Mouse (Mus musculus) monocyte, adult 5-6 weeks (primary cell): ENCODE measurements around the gene Timm22. TPM values are rescaled to one million over a fixed set of nuclear protein-coding genes. Genes with fewer than 3 reads are reported as not detected.

Experiments used
- ATAC-seq: fragments of 153-309, 156-312 bp; replicated peaks from 2 replicates; pipeline ENCODE4 v1.8.0; 2017; ENCODE audit warnings: mild to moderate bottlenecking; ENCODE audit not compliant: low TSS enrichment, insufficient number of reproducible peaks, severe bottlenecking, poor library complexity, low FRiP score
- total RNA-seq: library from RNA; stranded (forward); fragments of 200-1000, 200-491, 200-594 nt; gene quantifications from 3 replicates; pipeline ENCODE4 v1.2.3, GENCODE M21; 2017

The Timm22 gene
- total RNA-seq = 6.4 to 10.2 TPM (median 8.2 TPM) in 3 replicates

GRCm38 (mm10) chr11:76406702-76407583, at the start of gene Timm22:
Timm22 (plus strand) TSS chr11:76406952.
- ATAC-seq = peak; percentile 98

GRCm38 (mm10) chr11:76357464-76357863, 49.3 kb upstream of the Timm22 start:
- ATAC-seq = no peak

GRCm38 (mm10) chr11:76358628-76359320, 48.0 kb upstream of the Timm22 start:
- ATAC-seq = no peak

- no peak for ATAC-seq
Measured at GRCm38 (mm10) chr11:76360255-76360654, 46.5 kb upstream of the Timm22 start.

GRCm38 (mm10) chr11:76361422-76361821, 45.3 kb upstream of the Timm22 start:
- ATAC-seq = no peak

GRCm38 (mm10) chr11:76363178-76363577, 43.6 kb upstream of the Timm22 start:
- ATAC-seq = no peak

GRCm38 (mm10) chr11:76363636-76364035, 43.1 kb upstream of the Timm22 start:
- ATAC-seq = no peak

GRCm38 (mm10) chr11:76364038-76364437, 42.7 kb upstream of the Timm22 start:
- ATAC-seq = no peak

GRCm38 (mm10) chr11:76366720-76367119, 40.0 kb upstream of the Timm22 start:
- no peak for ATAC-seq

GRCm38 (mm10) chr11:76370491-76370890, 36.3 kb upstream of the Timm22 start:
- no peak for ATAC-seq

- no peak for ATAC-seq
Measured at GRCm38 (mm10) chr11:76372120-76372519, 34.6 kb upstream of the Timm22 start.

- ATAC-seq = no peak
Measured at GRCm38 (mm10) chr11:76372534-76372933, 34.2 kb upstream of the Timm22 start.

GRCm38 (mm10) chr11:76374491-76375185, 32.1 kb upstream of the Timm22 start:
- ATAC-seq = no peak

- no peak for ATAC-seq
Measured at GRCm38 (mm10) chr11:76376425-76376824, 30.3 kb upstream of the Timm22 start.

- no peak for ATAC-seq
Measured at GRCm38 (mm10) chr11:76379921-76380544, 26.7 kb upstream of the Timm22 start.

- ATAC-seq = no peak
Measured at GRCm38 (mm10) chr11:76381201-76381885, 25.4 kb upstream of the Timm22 start.

- ATAC-seq = no peak
Measured at GRCm38 (mm10) chr11:76382711-76383324, 23.9 kb upstream of the Timm22 start.

- no peak for ATAC-seq
Measured at GRCm38 (mm10) chr11:76384307-76384706, 22.4 kb upstream of the Timm22 start.
